Mouse (Mus musculus) heart, postnatal 10 days (tissue): ENCODE data around the gene Gm12830. TPM values are rescaled to one million over a fixed set of nuclear protein-coding genes. Genes with fewer than 3 reads are reported as not detected.

Source experiments
- DNase-seq, 2 experiments: peaks; one replicate each; pipeline ENCODE4 v3.0.0; 2021
- intact Hi-C: fragments of 180-260 bp; cut with DNase I; formaldehyde crosslinking; loops from one replicate; pipeline ENCODE4 v1.15.1; 2025
- total RNA-seq, 2 experiments: library from RNA; stranded (reverse); gene quantifications; 2 replicates each; pipeline ENCODE4 v1.2.3; 2021

Gene Gm12830
- total RNA-seq, 2 experiments from 2014 or later = not detected

DNA sequence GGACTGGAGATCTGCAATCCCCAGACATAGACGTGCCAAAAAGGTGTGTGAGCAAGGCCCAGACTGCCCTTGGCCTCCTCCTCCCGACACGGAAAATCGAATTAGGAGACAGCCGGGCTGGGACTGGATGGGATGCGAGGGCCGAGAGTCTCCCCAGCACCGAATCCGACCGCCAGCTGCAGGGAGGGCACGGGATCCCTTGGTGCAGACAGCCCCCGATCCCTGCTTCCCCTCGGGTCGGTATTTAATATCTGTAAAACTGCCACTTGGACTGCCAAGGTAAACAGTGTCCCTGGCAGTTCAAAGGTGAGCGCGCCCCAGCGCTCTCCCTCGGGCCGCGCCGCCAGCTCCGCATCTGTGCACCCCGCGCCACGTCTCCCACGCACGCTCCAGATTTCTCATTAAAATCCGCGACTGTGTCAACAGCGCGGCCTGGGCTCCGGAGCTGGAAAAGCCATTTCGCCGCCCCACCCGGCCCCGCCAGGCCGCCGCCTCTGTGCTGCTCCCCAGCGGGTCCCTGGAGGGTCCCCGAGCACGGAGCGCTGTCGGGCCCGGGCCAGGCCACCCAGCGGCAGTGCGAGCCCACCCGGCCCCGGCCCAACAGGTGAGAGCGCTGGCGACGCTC lies 21.7 kb downstream of the Gm12830 start:
- DNase-seq = no peak
- intact Hi-C loops = no loop called here

DNA sequence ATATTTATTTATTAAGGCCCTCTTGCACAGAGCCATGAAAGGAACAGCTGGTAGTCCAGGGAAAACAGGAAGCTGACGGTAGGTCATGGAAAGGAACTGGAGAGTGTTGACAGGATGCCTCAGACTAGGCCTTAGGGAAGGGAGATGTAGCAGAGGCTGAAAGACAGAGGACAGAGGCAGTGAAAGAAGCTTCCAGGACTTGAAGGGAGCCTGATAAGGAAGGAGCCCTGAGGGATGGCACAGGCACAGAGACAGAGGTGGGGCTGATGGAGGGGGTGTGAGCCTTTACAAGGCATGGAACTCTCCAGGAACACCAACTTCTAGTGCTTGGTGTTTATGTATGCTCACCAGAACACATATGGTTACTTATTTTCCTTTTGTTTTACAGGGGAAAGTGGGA lies 23.1 kb downstream of the Gm12830 start:
- intact Hi-C loops = no loop called here

DNA sequence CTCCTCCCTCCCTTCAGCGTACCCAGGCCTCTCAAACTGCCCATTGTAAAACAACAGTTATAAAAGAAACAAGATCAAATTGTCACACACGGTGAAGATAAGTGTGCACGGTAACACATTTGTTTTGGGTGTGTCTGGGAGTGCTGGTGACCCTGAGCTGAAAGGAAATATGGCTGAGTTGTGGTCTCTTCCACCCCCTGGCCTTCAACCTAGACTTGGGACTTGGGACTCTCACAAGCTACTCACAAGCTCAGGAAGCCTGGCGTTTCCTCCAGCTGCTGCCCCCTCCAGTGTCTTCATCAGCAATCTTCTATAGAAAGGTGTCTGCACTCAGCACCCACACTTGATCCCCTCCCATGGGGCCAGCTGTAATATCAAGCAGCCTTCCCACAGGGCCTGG lies 24.1 kb downstream of the Gm12830 start:
- DNase-seq = no peak
- intact Hi-C loops = no loop called here

More for the DNA sequence above, 23.1 kb downstream of the Gm12830 start:
- DNase-seq = no peak

DNA sequence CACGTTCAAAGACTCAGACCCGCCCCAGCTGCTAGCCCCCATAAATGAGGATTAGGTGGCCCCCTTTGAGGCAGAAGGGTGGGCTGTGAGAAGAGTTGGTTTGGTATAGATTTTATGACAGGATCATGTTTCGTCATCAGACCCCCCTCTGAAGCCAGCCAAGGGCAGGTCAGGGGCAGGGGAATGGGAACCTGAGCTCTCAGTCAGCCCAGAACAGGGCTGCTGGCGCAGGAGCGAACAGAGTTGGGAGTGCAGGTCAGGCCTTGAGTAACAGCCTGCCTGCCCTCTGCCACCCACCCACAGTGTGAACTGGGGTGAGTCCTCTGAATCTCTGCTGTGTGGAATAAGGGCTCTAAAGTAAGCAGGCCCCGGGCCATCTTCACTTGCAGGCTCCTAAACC lies 25.2 kb downstream of the Gm12830 start:
- intact Hi-C loops = no loop called here
- no peak for DNase-seq

DNA sequence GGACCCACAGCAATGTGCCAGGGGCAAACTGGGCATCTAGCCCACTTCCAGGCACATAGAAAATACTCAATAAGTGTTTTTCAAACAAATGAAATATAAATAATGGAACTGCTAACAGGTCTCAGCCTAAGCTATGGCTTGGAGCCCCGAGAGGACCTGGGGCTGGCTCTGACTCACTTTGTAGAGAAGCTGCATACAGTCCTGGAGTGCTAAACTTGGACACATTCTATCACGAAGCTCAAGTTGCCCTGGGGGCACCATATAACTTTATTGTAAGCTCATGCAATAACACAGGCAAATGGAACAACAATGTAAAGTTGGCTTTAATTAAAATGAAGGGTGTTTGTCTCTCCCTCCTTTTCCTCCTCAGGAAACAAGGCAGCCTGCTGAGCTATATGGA lies 32.4 kb downstream of the Gm12830 start:
- intact Hi-C loops = no loop called here
- DNase-seq = no peak

DNA sequence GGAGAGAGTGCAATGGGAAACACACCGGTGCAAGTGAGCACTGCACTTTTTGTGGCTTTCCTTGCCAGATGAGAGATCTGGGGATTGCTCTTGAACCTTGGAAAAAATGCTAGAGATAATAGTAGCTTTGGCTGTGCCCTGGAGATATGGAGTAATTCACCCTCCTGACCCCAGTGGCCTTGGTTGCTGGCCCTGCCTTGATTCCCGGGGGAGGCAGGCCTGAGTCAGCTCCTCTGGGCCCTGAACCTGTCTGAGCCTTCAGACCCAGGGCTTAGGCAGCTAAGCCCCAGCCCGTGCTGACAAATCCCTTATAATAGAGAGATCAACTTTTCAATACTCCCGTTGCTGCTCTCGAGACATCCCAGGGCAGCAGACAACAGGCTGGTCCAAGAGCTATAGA lies 36.9 kb downstream of the Gm12830 start:
- DNase-seq = no peak
- intact Hi-C loops = no loop called here

DNA sequence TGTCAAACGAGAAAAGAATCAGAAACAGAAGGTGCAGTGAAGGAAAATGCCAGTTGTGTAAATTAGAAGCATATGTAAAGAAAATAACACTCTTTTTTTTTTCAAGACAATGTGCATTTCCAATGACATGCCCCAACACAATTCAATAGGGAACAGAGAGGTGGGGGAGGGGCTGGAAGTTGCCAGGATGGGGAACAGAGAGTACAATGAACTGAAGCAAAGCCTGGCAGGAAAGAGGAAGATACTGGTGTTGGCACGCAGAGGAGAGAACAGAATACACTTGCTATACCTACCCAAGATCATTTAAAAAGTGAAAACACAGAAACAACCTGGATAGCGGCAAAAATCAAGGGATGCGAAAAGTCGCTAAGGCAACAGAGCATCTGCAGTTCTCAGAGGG lies 41.6 kb downstream of the Gm12830 start:
- intact Hi-C loops = no loop called here
- no peak for DNase-seq

DNA sequence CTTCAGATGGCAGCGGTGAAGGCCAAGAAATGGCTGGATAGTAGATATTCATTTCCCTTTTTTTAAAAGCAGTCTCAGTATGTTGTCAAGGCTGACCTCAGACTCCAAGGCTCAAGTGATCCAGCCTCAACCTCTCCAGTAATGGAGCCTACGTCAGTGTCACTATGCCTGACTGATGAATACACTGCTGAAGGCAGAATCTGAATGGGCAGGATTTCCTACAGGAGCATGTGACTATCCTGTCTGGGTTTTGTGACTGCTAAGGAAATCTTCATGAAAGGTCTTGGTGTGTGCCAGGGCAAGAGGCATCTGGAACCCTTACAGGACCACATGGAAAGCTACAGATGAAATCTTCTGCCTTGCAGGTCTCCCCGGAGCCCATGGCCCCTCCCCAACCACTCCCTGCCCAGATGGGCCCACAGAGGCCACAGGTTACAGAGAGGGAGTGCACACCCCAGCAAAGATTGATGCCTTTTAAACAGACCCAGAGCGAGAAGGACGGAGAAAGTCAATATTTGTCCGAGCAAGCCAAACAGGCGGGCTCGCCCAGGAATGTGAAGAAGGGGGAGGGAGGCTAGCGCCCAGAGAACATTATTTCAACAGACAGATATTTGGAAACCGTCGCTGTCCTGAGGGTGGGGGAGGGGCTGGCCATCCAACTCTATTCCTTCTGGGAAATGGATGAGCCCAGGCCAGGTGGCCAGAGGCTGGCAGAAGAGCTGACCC lies 48.4 kb downstream of the Gm12830 start:
- DNase-seq = peak; percentile 1 to 8
- intact Hi-C loops = no loop called here

DNA sequence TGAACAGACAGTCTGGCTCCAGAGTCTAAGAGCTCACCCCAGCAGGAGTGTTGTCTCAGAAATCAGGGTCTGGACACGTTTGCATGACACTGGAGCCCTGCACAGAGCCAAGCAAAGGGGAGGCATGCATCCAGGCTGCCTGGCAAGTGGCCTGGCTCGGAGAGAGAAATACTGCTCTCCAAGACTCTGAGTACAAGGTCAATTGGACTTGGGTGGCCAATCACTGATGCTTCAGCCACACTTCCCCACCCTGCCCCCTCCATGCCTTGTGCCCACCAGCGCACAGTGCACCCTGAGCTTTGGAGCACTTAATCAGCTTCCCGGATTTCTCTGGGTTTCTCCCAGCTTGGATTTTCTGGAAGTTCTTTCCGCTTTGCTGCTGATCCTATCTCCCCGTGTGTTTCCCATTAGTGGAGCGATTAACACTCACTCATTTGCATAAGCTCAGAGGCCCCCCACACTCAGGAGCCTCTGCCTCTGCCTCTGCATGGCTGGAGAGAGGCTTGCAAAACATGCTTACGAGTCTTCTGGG lies 55.0 kb downstream of the Gm12830 start:
- intact Hi-C loops = no loop called here
- no peak for DNase-seq

DNA sequence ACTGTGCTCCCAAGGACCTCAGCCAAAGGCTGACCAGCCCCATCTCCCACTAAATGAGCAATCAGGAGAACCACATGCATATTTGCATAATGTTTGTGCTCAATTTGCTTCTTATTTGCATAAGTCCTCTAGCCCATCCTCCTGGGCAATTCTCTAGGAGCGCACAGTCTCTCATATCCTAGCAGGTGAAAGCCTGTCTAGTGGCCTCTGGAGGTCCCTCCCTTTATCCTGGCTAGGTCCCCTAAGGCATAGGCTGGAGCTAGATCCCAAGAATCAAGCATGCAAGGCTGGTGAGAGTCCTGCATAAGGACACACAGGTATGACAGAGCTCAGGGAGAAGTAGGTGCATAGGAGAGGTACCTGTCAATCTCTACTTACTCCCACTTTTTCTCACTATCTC lies 60.7 kb downstream of the Gm12830 start:
- DNase-seq = no peak
- intact Hi-C loops = no loop called here

DNA sequence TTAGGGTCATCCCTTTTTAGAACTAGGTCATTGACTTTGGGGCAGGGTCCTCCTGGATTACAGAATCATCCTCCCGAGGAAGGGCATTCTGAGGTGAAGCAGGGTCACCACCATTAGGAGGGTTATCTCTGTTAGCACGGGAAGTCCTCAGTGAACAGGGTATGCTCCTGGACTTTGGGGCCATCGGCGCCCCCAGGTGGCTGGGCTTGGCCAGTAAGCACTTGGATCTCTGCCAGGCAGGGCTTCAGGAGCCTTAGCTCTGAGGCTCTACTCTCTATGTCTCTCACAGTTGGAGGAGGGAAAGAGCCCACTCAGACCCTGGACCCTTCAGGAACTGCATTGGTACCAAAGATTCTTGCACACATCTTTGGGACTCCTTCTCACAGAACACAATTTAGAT lies 76.3 kb downstream of the Gm12830 start:
- intact Hi-C loops = no loop called here
- DNase-seq = peak in 1 of 2 experiments; percentile 12

DNA sequence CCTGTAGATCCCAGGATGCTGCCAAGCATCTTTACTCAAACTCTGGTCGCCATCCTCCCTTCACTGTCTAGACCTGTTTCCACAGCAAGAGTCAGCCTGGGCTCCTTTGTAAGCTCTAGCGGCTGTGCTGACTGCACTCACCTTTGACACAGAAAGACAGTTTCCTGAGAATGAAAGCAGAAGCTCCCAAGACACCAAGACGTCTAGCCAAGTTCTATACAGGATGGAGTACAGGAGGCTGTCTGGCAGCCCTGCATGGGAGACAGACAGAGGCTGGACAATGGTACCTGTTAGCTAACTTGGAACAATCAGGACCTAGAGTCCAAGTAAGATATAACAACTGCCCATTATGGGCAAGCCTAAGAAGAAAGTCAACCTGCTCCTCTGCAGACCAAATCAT lies 78.4 kb downstream of the Gm12830 start:
- intact Hi-C loops = loop anchor here (10.0 kb wide), 1 partner anchor 495 kb away; the partner anchor contains the start of gene Trabd2b
- no peak for DNase-seq

DNA sequence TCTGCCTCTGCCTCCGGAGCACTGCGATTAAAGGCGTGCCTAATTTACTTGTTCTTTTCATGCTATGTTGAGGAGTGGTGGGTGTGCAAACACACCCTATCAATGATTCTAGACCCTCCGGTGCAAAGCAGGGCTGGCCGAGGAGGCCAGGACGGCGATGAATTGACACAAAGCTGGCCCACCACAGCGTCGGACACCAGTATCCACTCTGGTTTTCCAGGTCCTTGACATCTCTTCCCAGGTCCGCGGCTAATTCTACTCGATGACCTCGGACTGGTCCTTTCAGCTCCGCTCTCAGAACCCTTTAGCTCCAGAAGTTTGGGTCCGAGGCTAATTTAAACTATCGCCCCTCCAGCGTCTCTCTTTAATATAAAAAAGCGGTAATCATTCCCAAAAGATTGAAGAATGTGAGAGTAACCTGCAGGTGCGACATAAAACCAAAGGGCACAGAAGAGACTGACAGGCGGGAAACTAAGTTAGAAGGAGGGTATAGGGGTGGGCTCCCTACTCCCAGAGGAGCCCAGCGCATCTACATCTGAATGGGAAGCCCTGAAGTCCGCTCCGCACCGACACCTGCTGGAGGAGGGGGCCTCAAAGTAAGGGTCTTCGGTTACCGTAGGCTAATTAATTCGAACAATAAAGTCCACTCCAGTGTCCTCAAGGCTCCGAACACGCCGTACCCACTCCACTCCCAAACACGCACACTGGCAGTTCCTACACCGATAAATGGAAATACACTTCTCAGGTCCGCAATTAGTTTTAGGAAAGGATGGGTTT lies 79.5 kb downstream of the Gm12830 start:
- intact Hi-C loops = loop anchor here (10.0 kb wide), 1 partner anchor 496 kb away; the partner anchor contains the start of gene Trabd2b
- DNase-seq = no peak

DNA sequence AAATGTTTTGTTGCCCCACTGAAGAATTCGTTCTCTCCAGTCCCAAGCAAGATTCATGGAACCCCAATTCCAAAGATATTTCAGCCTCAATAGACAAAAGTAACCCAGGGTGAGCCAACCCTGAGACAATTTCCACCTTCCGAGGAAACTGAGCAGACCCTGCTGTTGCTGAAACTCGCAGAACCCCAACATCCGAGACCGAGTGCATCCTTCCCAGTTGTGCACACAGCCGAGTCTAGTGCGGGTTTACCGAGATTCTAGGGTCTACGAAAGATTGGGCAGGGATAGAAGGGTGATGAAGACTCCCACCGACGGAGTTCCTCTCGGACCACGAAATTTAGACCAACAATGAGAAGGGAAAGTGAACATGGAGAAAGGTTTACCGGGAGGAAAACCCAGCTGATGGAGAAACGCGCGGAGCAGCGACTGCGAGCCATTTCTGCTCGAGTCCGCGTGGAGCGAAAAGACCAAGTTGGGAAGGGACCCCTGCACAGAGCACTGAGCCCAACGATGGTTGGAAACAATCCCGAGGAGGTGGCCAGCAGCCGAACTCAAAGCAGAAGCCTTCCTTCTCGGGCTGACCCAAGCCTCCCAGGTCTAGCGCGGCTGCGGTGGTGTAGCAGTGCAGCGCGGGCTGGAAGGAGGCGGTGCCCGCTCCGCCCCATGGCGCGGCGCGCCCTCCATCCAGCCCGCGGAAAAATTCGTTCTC lies 80.3 kb downstream of the Gm12830 start:
- peak in 1 of 2 experiments; percentile 25 for DNase-seq
- intact Hi-C loops = loop anchor here (10.0 kb wide), 1 partner anchor 497 kb away; the partner anchor contains the start of gene Trabd2b

DNA sequence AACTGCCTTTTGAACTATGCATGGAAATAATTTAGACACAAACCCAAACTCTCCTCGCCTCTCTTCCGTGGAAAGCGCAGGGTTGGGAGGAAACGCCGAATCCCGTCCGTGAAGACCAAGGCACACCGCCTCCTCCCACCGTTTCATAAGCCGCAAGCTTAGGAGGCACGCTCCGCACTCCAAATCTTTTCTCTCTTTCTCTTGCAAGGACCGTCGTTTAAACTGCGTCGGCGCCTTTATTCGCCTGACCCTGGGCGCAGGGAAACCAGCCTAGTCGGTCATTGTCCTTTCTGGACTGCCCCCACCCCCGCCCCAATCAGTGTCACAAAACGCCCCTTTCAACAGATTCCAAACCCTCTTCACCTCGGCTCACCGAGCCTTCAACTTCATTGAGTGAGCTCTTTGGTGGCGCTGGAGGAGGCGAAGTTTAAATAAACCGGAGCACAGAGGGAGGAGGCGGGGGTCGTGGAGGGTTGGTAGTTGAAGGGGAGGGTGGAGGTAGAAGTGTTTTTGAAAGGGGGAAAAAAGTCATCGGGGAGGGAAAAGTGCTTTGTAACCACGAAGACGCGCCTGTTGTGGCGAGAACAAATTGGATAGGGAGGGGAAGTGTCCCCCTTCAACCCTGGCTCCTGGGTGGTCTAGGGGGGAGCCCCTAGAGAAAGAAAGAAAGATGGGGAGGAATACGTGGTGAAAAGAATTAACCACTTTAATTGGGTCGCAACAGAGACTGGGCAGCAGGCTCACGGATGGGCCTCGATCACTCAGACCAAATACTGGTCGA lies 81.3 kb downstream of the Gm12830 start:
- peak in 1 of 2 experiments; percentile 24 for DNase-seq
- intact Hi-C loops = loop anchor here (10.0 kb wide), 1 partner anchor 498 kb away; the partner anchor contains the start of gene Trabd2b

DNA sequence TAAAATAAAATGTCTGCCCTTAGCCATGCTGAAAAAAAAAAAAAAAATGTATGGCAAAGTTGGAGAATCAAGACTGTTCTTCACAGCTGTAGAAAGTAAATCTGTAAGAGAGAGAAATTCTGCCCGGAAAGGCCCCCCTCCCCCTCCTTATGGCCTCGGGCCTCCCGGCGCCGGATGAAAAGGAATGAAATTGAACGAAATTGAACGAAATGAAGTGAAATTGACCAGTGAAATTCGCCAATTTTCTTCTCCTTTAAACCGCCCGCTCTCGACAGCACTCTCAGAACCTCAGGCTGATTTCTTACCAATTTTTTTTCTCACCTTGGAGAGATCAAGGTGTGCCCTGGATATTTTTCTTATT lies 81.9 kb downstream of the Gm12830 start:
- intact Hi-C loops = loop anchor here (10.0 kb wide), 1 partner anchor 499 kb away; the partner anchor contains the start of gene Trabd2b
- no peak for DNase-seq

DNA sequence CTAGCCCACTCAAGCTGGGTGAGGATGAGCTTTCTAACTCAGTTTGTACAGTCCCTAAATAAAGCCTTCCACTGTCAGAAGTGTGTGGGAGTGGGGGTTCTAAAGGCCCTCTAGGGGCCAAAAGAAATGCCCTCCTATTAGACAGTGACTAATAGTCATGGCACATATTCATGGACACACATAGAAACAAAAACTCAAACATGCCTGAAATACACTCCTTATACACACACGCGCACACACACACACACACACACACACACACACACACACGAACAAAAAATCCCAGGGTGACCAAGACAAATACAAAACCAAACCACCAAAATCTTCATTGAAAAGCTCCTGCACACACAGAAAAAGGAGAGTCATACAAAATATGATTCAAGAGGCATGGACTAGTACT lies 84.0 kb downstream of the Gm12830 start:
- DNase-seq = no peak
- intact Hi-C loops = loop anchor here (5.0 to 10.0 kb wide), 3 partner anchors 152 to 501 kb away; partner anchors contain the start of genes Tal1 and Trabd2b
